Mouse (Mus musculus): Measurements from ENCODE around the gene Rad1.
A peak's percentile ranks its signal among the peaks of the same experiment; 100 is the strongest.
"Not testable (repeated sequence)": the region's sequence is repeated elsewhere in the genome, so short reads cannot be mapped to it uniquely, and the experiment has no call there.

Gene Rad1

DNA sequence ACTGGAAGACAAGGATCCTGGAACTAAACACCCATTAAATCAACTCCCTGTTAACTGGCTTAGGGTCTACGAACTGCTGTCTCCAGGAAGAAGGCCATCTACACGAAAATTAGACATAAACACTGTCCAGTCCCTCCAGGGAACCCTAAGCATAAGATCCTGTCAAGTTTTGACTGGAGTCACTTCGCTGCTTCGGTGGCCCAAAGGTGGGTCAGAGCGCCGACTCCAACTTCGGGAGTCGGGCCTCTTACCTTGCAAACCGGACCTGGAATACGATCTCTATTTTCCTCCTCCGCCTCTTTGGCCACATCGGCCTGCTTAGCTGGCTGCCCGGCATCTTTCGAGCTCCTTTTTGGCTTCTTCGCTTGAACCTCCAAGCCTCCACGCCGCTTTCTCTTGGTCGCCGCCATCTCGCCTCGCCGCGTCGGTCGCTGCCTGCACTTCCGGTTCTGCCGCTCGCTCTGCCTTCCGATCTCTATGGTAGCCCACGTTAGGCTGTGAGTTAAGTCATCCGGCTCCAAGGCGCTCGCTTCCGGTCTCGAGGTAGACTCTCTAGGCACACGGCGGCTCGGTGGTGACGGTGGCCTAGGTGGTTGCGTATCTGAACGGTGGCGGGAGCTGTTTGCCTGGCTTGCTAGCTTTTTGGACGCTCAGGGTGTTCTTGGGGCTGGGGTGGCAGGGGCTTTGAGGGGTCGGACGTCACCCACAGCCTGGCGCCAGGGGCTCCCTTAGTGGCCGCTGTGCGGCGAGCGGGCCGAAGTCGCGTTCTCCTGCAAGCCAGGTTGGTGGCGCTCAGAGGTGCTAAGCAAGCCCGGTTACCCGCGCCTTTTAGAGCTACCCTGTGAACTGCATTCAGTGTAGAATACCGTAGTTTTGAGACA lies at the start of gene Rad1, which contains the start of gene Brix1:
Rad1 (plus strand) TSS at position 535 of the 881 bp plus-strand sequence.
Brix1 (minus strand) TSS at position 464 of the 881 bp plus-strand sequence.
- peak; percentile 98 for ATAC-seq (ENCODE audit: insufficient number of reproducible peaks, low FRiP score, low TSS enrichment)

DNA sequence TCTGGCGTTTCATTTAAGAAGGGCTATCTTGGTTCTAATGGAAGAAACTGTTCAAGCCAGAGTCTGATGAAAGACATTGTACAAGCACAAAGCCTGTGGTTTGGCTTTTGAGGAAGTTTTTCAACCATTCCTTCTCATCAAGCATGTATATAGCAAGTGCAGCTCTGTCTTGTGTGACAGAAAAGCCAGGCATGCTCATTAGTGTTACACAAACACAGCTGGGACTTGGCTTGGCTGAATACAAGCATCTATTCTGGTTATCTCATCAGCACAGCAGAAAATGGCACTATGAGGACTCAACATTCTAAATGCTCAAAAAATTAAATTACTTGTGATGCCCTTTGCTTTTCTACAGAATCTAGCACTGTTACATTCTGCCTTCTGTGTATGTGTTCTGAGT lies 48.9 kb upstream of the Rad1 start:
- ATAC-seq (ENCODE audit: insufficient number of reproducible peaks, low FRiP score, low TSS enrichment) = no peak

DNA sequence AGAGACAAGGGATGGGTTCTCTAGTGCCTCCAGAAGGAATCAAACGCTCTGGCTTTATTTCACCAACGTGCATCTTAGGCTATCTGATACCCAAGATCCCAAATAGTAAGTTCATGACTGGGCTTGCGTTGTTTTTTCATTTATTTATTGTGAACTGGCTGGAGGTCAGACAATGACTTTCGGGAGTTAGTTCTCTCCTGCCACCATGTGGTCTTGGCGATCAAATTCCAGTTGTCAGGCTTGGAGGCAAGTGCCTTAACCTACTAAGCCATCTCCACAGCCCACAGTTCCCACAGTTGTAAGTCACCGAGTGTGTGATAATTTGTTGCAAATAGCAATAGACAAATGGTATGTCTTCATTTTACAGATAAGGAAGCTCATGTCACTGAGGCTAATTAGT lies 45.9 kb upstream of the Rad1 start:
- no peak for ATAC-seq (ENCODE audit: insufficient number of reproducible peaks, low FRiP score, low TSS enrichment)

DNA sequence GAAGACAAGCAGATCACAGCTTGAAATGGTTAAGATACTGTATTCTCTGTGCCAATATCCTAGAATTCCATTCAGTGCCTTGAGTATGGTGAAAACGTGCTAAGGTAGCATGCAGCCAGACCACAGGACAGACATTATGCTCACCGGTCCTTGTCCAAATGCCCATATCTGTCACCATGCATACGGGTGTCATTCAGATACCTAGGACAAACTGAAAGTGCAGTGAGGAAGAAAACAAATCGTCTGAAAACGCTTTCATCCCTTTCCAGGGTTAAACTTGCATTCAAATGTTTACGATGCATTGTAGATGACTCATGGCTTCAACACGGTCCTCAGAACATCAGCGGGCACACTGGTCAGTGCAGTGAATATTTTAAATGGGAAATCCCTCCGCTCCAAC lies 44.3 kb upstream of the Rad1 start:
- no peak for ATAC-seq (ENCODE audit: insufficient number of reproducible peaks, low FRiP score, low TSS enrichment)

DNA sequence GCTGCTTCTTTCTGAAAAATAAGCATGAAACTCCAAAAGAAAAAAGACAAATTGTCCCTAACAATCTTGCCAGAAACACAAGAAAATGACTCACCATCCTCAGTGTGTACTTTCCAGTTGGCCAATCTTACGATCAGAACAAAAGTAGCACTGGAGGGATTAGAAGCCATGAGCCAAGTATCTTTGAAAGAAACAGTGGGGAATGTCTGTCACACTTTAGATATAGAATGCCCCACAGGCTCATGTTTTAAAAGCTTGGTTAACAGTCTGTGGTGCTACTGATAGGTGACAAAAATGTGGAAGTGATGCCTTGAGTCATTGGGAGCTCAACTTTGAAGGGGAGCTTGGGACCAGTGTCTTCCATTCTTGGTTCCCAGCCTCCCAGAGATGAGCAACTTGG lies 43.5 kb upstream of the Rad1 start:
- no peak for ATAC-seq (ENCODE audit: insufficient number of reproducible peaks, low FRiP score, low TSS enrichment)

DNA sequence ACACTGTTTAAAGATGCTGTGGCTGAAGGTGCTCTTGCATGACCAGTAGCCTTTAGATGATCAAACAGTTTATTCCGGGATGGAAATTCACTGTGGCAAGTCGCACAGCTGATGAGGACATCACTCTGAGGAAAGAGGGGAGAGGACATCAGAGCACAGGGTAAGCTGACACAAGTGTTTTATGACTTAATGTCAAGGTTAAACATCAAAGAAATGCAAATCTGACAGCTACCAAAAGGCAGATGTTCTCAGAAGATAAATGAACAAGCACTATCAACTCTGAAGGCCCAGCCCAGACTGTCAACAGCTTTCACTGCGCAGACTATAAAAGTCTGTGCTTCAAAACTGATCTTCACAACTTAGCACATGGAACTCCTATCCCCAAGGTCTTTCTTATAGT lies 38.7 kb upstream of the Rad1 start:
- no peak for ATAC-seq (ENCODE audit: insufficient number of reproducible peaks, low FRiP score, low TSS enrichment)

DNA sequence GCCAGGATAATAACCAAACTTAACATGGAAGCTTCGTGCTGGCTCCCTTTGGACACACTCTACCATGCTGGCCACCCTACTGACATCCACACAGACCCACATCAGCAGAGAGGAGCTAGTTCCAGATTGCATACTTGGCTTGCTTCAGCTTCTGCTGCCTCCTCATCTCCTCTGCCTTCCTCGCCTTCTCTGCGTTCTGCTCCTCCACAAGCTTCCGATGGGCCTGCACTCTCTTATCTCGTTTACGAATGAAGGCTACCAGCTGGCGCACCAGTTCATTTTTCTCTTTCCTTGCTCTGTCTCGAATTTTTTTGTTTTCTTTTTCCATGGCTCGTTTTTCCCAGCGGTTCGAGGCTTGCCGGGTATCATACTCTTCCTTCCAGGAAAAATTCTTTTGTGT lies 24.8 kb upstream of the Rad1 start:
- no peak for ATAC-seq (ENCODE audit: insufficient number of reproducible peaks, low FRiP score, low TSS enrichment)

DNA sequence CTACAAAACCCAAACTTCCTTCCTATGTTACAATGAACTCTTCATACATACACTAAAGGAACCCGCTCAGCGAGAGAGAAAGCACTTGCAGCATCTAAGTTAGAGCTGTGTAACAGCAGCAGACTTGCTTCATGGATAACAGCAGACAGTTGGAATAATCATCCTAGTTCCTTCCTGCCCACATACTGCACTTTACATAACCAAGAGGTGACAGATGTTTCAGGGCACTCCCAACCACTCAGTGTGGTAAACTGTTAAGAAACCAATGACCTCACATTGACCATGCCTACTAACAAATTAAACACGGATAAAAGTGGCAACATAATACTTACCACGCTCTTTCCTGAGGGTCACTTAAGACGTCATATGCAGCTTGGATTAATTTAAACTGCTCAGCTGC lies 22.3 kb upstream of the Rad1 start:
- no peak for ATAC-seq (ENCODE audit: insufficient number of reproducible peaks, low FRiP score, low TSS enrichment)

DNA sequence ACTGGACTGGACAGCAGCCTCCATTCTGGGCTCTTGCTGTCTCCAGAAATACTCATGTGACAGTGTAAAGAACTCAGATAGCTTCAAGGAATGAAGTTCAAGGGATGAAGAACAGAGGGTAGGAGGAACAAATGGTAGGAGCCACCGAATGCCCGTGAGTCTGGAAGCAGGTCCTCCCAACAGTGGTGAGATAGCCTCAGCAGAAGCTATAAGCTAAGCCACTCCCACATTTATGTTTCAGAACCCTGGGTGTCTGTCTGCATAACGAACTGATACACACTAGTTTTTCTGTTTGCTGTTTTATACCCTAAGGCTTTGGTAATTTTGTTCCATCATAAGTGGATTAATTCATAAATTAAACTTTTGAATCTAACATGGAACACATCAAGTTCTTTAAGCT lies 21.1 kb upstream of the Rad1 start:
- ATAC-seq (ENCODE audit: insufficient number of reproducible peaks, low FRiP score, low TSS enrichment) = no peak

DNA sequence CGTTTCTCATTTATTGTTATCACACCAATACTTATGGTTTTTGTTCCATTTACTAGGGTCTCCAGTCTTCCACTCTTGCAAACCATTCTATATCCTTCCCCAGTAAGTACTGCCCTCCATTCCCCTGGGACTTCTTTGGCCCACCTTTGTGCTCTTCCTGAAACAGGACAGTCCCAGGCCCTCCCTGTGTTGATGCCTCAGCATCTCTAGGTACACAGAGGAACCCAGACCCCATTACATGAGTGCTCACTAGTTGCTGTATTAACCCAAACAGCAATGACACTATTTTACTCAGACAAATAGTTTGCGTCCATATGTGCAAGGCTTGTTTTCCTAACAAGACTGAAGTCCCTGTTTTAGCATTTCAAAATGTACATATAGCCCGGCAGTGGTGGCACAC lies 17.1 kb upstream of the Rad1 start:
- ATAC-seq (ENCODE audit: insufficient number of reproducible peaks, low FRiP score, low TSS enrichment) = no peak

DNA sequence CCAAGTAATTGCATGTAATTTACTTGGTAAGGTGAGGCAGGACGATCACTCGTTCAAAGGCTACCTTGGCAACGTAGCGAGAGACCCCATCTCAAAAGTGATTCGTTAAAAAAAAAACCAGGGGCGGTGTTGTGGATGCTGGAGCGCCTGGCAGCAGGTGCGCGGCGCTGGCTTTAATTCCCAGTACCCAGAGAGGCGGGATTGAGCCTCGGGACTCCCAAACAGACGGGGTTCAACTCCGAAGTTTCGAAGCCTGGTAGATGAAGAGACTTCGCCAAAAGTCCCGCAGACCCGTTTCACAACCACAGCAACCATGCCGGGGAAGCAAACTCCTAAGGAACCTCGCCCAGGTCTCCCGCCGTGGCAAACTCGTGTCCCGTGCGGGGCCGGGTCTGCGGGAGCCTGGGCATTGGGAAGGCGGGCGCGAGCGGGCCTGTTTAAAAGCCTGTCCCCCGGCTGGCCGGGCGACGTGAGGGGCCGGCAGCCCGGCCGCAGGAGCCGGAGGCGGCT lies 16.1 kb upstream of the Rad1 start:
- peak; percentile 0; the same call in 1 of the 2 replicates for ATAC-seq (ENCODE audit: insufficient number of reproducible peaks, low FRiP score, low TSS enrichment)

DNA sequence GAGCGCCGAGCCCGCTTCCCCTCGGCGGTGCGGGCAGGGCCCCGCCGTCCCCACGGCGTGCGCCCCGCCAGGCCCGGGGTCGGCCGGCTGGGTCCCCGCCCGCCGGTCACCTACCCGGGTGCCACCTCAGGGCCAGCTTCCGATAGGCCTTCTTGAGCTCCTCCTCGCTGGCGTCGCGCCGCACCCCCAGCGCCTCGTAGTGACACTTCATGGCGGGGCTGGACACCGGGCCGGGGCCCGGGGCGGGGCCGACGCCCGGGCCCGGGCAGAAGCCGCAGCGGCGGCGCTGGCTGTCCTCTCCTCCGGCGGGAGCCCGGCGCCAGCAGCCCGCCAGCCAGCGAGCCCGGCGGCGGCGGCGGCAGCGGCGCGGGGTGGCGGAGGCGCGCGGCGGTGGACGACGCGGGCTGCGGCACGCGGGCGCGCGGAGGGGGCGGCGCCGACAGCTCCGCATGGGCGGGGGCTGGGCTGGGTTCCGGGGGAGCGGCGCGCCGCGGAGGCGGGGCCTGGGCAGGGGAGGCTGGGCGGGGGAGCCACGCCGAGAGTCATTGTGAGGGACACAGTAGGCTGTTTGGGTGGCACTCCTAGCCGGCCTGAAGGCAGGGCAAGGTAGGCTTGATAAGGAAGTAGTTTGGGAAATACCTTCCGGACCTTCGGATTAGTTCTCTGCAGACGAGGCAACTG lies 15.5 kb upstream of the Rad1 start, which contains the start of gene Dnajc21:
Dnajc21 (minus strand) TSS at position 366 of the 681 bp plus-strand sequence.
- peak; percentile 93 for ATAC-seq (ENCODE audit: insufficient number of reproducible peaks, low FRiP score, low TSS enrichment)

DNA sequence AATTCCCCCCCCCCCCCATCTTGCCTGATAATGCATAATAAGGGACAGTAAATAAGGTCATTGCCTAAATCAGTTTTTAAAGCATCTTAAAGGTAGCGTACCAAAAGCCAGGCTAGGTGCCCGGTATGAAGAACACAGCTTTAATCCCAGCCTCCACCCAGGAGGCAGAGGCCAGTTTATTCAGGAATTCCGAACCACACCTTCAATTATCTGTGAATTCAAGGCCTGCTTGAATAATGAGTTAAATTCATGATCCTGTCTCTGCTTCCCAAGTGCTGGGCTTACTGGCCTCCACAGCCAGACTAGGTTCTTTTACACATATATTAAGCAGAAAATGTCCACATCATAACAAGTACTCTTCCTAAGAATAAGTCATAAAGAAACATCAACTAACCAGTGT lies 14.9 kb upstream of the Rad1 start:
- peak; percentile 12; the same call in 1 of the 2 replicates for ATAC-seq (ENCODE audit: insufficient number of reproducible peaks, low FRiP score, low TSS enrichment)

DNA sequence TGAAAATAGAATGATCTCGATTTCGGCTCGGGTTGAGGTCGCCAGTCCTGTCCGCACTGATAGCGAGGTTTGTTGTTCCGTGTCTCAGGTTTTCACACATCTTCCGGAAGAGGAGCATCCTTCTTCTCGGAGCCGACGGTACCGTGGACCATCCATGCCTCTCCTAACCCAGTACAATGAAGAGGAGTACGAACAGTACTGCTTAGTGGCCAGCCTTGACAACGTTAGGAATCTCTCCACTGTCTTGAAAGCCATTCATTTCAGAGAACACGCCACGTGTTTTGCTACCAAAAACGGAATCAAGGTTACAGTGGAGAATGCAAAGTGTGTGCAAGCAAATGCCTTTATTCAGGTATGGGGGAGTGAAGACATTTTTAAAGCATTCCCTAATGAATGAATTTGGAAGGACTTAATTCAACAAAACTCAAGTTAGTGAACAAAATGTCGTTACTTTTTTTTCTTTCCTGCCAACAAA lies 584 bp downstream of the Rad1 start:
- peak; percentile 32 for ATAC-seq (ENCODE audit: insufficient number of reproducible peaks, low FRiP score, low TSS enrichment)

DNA sequence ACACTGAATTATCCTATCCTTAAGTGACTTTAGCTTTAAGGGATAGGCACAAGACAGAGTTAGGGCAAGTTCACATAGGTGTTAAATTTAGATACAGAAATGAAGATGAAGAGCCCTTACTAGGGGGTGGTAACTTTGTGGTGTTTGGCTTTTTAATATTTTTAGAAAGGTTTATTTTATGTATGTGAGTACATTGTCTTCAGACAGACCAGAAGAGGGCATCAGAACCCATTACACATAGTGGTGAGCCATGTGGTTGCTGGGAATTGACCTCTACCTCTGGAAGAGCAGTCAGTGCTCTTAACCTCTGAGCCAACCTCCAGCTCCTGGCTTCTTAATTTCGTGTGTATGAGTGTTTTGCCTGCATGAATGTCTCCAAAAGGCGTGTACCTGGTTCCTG lies 1.4 kb downstream of the Rad1 start:
- ATAC-seq (ENCODE audit: insufficient number of reproducible peaks, low FRiP score, low TSS enrichment) = no peak

DNA sequence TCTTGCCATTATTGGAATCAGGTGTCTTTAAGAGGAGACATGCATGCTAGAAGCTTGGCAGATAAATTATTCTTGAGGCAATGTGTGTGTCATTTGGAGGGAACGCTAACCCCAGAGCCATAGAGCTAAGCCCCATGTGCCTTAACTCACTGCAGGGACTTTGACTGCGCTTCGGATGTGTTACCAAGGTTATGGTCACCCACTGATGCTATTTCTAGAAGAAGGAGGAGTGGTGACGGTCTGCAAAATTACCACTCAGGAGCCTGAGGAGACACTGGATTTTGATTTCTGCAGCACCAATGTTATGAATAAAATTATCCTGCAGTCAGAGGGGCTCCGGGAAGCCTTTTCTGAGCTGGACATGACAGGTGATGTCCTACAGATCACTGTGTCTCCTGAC lies 4.3 kb downstream of the Rad1 start:
- no peak for ATAC-seq (ENCODE audit: insufficient number of reproducible peaks, low FRiP score, low TSS enrichment)

DNA sequence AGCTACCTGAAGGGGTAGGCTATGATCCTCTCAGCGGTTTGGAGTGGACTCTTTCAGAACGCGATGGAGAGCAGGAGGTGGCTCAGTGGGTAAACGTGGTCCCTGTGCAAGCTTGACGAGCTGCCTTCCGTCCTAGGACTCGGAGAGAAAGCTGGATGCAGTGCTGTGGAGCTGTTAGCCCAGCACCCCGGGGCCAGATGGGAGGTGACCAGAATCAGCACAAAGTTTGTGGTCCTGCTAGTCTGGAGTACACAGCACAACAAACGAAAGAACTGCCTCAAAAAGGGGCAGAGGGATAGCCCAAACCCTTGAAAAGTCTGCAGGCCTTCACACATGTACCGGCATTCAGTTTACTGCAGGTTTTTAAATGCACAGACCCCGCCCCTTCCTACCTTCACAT lies 10.1 kb downstream of the Rad1 start:
- ATAC-seq (ENCODE audit: insufficient number of reproducible peaks, low FRiP score, low TSS enrichment) = no peak

DNA sequence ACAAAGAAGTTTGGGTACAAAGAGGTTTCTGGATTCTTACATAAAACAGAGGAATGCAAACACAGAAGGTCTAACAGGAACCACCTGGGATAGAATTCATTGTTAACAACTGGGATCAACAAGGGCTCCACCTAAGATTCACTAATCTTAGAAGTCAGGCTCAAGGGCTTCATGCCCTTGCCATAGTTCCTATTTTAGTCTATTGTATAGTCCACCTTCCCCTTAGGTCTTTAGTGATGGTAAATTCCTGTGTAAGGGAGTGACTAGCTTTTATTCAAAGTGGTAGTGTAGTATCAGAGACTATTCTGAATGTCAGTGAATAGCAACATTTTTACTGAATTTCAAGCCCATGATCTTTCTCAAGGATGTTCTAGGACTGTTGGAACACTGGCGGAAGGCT lies 10.9 kb downstream of the Rad1 start:
- not testable (repeated sequence) for ATAC-seq (ENCODE audit: insufficient number of reproducible peaks, low FRiP score, low TSS enrichment)

DNA sequence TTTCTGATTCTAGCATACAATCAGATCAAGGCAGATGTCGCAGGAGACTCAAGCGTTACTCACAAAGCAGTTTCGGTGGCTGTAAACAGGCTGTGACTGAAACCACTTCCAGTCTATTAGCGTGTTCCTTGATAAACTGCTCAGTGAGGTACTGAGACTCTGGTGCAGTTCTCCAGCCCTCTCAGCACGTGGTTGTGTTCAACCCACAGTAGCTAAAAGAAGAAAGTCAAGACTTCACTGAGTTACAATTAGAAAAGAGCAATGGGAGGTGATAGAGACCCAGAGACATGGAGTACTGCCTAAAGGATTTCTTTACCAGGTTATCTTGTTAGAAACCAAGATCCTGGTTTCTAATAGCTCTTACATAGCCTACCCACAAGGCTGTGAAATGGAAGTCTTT lies 13.8 kb downstream of the Rad1 start:
- ATAC-seq (ENCODE audit: insufficient number of reproducible peaks, low FRiP score, low TSS enrichment) = no peak

DNA sequence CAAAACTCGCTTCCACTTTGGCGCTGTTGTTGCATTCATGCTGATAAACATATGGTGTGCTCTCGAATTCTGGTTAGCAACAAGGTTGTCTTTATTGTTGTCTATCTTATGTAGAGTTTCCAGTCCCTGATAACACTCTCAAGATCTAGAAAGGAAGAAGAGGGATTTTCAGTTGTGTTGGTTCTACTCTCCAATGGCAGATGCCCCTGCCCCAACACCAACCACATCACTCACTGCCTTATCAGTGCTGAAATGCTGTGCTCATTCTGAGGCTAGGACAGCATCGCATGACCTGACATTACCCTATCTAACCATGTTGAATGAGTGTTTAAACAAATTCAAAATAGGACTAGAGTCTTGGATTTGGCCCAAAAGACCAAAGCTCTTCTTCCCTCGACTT lies 14.2 kb downstream of the Rad1 start:
- no peak for ATAC-seq (ENCODE audit: insufficient number of reproducible peaks, low FRiP score, low TSS enrichment)
